Mouse (Mus musculus) embryonic fibroblast, embryonic 13.5 days (primary cell): ENCODE measurements around the gene Stk32c. TPM values are rescaled to one million over a fixed set of nuclear protein-coding genes. Genes with fewer than 3 reads are reported as not detected.

Source experiments
- H3K27ac ChIP-seq: 2 replicates; pipeline ENCODE4 v1.5.1; 2012; ENCODE audit warnings: low read length, control low read depth, inconsistent platforms; ENCODE audit not compliant: insufficient read depth
- H3K4me1 ChIP-seq: 2 replicates; pipeline ENCODE4 v1.6.1; 2011; ENCODE audit warnings: low read length; ENCODE audit not compliant: control insufficient read depth, insufficient read depth
- H3K4me3 ChIP-seq: 2 replicates; pipeline ENCODE4 v1.5.1; 2011; ENCODE audit warnings: mild to moderate bottlenecking, control low read depth, low read length; ENCODE audit not compliant: insufficient read depth
- CTCF ChIP-seq: IDR thresholded peaks from 2 replicates; pipeline ENCODE4 v1.5.1; 2011; ENCODE audit warnings: mild to moderate bottlenecking, control low read depth, low read length, moderate library complexity, borderline replicate concordance; ENCODE audit not compliant: insufficient read depth
- POLR2A ChIP-seq: IDR thresholded peaks from 2 replicates; pipeline ENCODE4 v1.6.1; 2011; ENCODE audit warnings: low read depth, mild to moderate bottlenecking, control low read depth, low read length, moderate library complexity
- polyA plus RNA-seq: library from polyadenylated mRNA; stranded (reverse); fragments of >200 nt; gene quantifications from 2 replicates; pipeline ENCODE4 v1.2.4, GENCODE M21; 2011; ENCODE audit warnings: low read depth; ENCODE audit not compliant: missing spikeins, insufficient read length

Stk32c gene
- polyA plus RNA-seq, 1 experiment: 0.46 TPM

GRCm38 (mm10) chr7:139091681-139092080 is 121.4 kb downstream of the Stk32c start:
- H3K4me3 ChIP-seq: no peak overlapping the region

DNA sequence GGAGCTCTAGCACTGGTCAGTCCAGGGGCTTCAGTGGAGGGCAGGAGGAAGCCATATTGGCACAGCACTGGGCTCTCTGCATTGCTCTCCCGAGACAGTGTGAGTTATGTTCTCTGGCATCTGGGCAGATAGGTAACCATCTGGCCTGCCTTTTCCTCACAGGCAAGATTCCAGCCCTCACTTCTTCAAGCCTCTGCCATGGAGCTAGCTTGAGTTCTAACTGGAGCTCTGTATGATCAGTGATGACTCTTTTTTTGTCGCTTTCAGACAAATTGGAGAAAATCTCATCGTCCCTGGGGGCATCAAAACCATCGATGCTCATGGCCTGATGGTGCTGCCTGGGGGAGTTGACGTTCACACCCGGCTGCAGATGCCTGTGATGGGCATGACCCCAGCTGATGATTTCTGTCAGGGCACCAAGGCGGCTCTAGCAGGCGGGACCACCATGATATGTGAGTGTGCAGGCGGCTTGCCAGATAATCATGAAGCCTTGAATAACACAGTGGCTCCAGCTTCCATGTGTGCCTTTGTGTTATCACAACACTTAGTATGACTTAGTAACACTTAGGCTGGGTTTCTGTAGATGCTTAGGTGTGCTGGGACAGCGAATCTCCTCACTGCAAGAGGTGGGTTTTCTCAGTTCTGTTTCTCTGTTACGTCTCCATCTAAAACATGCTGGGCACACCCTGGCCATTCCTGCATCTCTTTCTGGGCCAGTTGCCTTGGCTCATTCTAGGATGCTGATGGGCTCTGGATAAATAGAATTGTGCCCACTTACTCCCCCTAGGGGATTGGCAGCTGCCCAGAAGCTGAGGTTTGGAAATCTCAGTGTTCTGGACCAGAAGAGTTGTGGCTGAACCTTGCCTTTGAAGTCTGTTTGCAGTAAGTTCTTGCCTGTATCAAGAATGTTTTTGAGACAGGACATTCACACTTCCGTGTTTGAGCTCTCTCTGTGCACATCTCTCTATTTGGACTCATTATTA is 122.9 kb downstream of the Stk32c start:
- Histone ChIP-seq H3K27ac (no peak overlapping the region), H3K4me3 (no peak overlapping the region), H3K4me1 (no peaks in the 10 kb centered on the region)
- TF ChIP-seq POLR2A (no peak), CTCF (no peak)

More at GRCm38 (mm10) chr7:139091681-139092080, 121.4 kb downstream of the Stk32c start:
- Histone ChIP-seq H3K27ac (no peak overlapping the region), H3K4me1 (no peaks in the 10 kb centered on the region)
- TF ChIP-seq CTCF (no peak), POLR2A (no peak)

DNA sequence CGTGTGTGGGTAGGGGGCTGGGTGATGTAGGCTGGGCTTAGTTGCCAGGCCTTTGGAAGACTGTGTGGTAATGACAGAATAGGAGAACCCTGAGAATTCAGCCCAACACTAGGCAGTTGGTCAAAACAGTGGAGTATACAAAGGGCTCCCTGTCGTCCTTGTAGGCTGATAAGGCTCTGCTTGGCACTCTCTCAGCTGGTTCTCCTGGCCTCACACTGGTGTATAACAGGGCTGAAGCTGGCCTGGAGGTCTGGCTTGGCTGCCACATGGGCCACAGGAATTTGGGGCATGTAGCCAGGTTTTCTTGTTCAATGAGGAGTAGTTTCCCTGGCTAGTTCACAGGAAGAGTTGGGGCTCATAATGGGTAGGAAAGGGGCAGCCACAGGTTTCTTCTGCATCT is 125.3 kb downstream of the Stk32c start:
- no peaks in the 10 kb centered on the region for H3K4me1 ChIP-seq
- no peak overlapping the region for H3K27ac ChIP-seq
- TF ChIP-seq POLR2A (no peak), CTCF (no peak)
- no peak overlapping the region for H3K4me3 ChIP-seq

- peak overlapping the region; percentile 46 for H3K4me3 ChIP-seq
- H3K27ac ChIP-seq: no peak overlapping the region
- TF ChIP-seq CTCF (no peak), POLR2A (no peak)
- no peaks in the 10 kb centered on the region for H3K4me1 ChIP-seq
These were observed 126.6 kb downstream of the Stk32c start for GRCm38 (mm10) chr7:139086195-139087158.

DNA sequence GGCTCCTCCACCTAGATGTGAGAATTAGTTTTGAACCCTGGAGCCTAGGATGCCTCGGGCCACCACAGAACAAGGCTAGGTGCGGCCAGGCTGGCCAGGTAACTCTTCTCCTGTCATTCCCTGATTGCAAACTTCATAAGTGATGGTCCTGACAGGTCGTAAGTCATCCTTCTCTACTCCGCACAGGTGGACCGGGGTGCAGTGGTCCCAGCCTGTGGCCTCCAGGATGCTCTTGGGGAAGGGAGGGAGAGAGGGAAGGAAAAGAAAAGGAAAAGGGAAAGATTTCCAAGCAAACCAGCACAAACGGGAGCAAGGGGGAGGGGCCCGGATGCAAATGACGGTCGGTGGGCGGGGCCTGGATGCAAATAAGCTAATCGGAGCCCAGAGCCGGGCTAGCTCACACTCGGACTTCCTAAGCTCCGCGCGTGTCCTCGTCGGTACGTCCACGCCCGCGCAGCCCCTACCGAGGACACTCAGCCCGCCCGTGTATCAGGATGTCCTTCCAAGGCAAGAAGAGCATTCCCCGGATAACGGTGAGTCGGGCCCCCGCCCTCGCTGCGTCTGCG is 127.4 kb downstream of the Stk32c start, which contains the start of gene Dpysl4:
Dpysl4 (plus strand) TSS at position 373 of the 566 bp plus-strand sequence.
- TF ChIP-seq CTCF (no peak), POLR2A (peak; percentile 76)
- H3K27ac ChIP-seq: no peak within 1 kb of the TSS
- peak within 1 kb of the TSS; percentile 46 for H3K4me3 ChIP-seq
- H3K4me1 ChIP-seq: no peaks in the 10 kb centered on the region

DNA sequence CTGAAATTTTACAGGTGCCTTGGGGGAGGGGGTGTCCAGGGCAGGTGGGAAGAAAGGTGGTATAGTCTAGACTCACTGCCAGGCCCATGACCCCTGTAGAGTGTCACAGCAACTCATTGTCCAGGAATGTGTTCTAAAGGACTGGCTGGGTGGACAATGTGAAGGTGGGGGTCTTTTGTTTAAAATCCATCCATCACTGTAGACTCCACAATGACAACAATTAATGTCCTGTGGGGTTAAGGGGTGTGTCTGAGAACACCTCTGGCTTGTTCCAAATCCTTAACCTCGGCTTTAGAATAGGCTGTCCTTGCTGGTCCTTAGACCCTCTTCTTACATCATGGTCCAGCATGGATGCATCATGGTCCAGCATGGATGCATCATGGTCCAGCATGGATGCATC is 128.8 kb downstream of the Stk32c start:
- Histone ChIP-seq H3K27ac (no peak overlapping the region), H3K4me3 (no peak overlapping the region), H3K4me1 (no peaks in the 10 kb centered on the region)
- TF ChIP-seq POLR2A: no peak
- TF ChIP-seq CTCF: no peak

- no peak overlapping the region for H3K27ac ChIP-seq
- no peak overlapping the region for H3K4me3 ChIP-seq
- H3K4me1 ChIP-seq: no peaks in the 10 kb centered on the region
- no peak for TF ChIP-seq CTCF
- TF ChIP-seq POLR2A: no peak
These were observed 130.8 kb downstream of the Stk32c start for GRCm38 (mm10) chr7:139082281-139082680.

DNA sequence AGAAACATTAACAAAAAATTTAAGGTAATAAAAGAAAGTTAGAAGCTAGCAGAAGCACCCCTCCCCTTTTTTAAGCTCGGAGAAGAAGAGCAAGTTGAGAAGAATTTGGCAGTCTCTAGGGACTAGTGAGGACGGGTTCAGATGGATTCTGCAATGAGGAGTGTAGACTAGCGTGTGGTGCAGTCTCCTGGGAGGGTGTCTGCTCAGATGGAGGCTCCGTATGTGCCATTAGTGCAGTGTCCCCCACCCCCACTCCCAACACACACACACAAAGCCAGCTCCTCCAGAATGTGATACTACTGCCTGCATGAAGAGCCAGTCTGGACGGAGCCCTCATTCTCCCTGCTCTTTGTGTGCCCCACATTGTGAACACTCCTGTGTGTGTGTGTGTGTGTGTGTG is 131.9 kb downstream of the Stk32c start:
- TF ChIP-seq CTCF: no peak
- no peak for TF ChIP-seq POLR2A
- Histone ChIP-seq H3K4me3 (no peak overlapping the region), H3K4me1 (no peaks in the 10 kb centered on the region), H3K27ac (no peak overlapping the region)

GRCm38 (mm10) chr7:139080714-139081113 is 132.4 kb downstream of the Stk32c start:
- H3K4me1 ChIP-seq: no peaks in the 10 kb centered on the region
- no peak overlapping the region for H3K27ac ChIP-seq
- H3K4me3 ChIP-seq: no peak overlapping the region
- TF ChIP-seq CTCF (no peak), POLR2A (no peak)
